Mouse (Mus musculus) liver, postnatal 0 days (tissue): Measurements from ENCODE around the gene Gnb3. TPM values are rescaled to one million over a fixed set of nuclear protein-coding genes. Genes with fewer than 3 reads are reported as not detected.
"Not testable (repeated sequence)": the region's sequence is repeated elsewhere in the genome, so short reads cannot be mapped to it uniquely, and the experiment has no call there.

Experiments used
- ATAC-seq: fragments of 200-750 bp; cut with Nextera tagmentation; 2 replicates; pipeline ENCODE4 v1.8.0; 2017; ENCODE audit warnings: mild to moderate bottlenecking, moderate library complexity
- DNase-seq: peaks from one replicate; pipeline ENCODE4 v3.0.0-alpha.2; 2016
- H3K27ac ChIP-seq: fragments of 300-500 bp; sonication (generic); 2 replicates; pipeline ENCODE4 v1.5.1; 2014; ENCODE audit warnings: antibody characterized with exemption, moderate library complexity, mild to moderate bottlenecking, low read depth
- H3K27me3 ChIP-seq: fragments of 300-500 bp; sonication (generic); 2 replicates; pipeline ENCODE4 v1.6.1; 2014; ENCODE audit warnings: low read length, control low read depth, mixed read lengths; ENCODE audit not compliant: insufficient read depth
- H3K36me3 ChIP-seq: fragments of 300-500 bp; sonication (generic); replicated peaks from 2 replicates; pipeline ENCODE4 v1.6.1; 2014; ENCODE audit warnings: mild to moderate bottlenecking, control low read depth, low read length, moderate library complexity, mixed read lengths; ENCODE audit not compliant: insufficient read depth
- H3K4me1 ChIP-seq: fragments of 300-500 bp; sonication (generic); 2 replicates; pipeline ENCODE4 v1.6.1; 2014; ENCODE audit warnings: antibody characterized with exemption, mild to moderate bottlenecking, control low read depth; ENCODE audit not compliant: insufficient read depth
- H3K4me2 ChIP-seq: fragments of 300-500 bp; sonication (generic); 2 replicates; pipeline ENCODE4 v1.6.1; 2014; ENCODE audit warnings: low read depth, mild to moderate bottlenecking, low read length, moderate library complexity, mixed read lengths
- H3K4me3 ChIP-seq: fragments of 300-500 bp; sonication (generic); 2 replicates; pipeline ENCODE4 v1.5.1; 2014; ENCODE audit warnings: low read depth, low read length
- H3K9ac ChIP-seq: fragments of 300-500 bp; sonication (generic); replicated peaks from 2 replicates; pipeline ENCODE4 v1.6.1; 2014; ENCODE audit warnings: mild to moderate bottlenecking, moderate library complexity
- H3K9me3 ChIP-seq: fragments of 300-500 bp; sonication (generic); 2 replicates; pipeline ENCODE4 v1.6.1; 2016; ENCODE audit warnings: mild to moderate bottlenecking, control low read depth, low read length, mixed read lengths
- CTCF ChIP-seq: sonication (generic); IDR thresholded peaks from 2 replicates; pipeline ENCODE4 v1.5.1; 2016; ENCODE audit warnings: antibody characterized with exemption, low read depth
- EP300 ChIP-seq: IDR thresholded peaks from 2 replicates; pipeline ENCODE4 v1.6.1; 2016; ENCODE audit warnings: antibody characterized with exemption, low read depth, mild to moderate bottlenecking
- WGBS: fragments of 180-500 bp; shearing (Covaris S2); extraction: QIAGEN DNeasy Blood & Tissue Kit; methylation state at CpG from one replicate; pipeline ENCODE4 v1.1.7; 2014; ENCODE audit not compliant: insufficient replicate concordance; 5-methylcytosine and 5-hydroxymethylcytosine counted together
- polyA plus RNA-seq: library from polyadenylated mRNA; unstranded; fragments of >200 nt; fragmentation: Nextera tagmentation; extraction: Ambion mirVana; gene quantifications from 2 replicates; pipeline ENCODE4 v1.2.1, GENCODE M21; 2015

Gene Gnb3
- polyA plus RNA-seq, 1 experiment from 2014 or later, result 0.19 TPM

DNA sequence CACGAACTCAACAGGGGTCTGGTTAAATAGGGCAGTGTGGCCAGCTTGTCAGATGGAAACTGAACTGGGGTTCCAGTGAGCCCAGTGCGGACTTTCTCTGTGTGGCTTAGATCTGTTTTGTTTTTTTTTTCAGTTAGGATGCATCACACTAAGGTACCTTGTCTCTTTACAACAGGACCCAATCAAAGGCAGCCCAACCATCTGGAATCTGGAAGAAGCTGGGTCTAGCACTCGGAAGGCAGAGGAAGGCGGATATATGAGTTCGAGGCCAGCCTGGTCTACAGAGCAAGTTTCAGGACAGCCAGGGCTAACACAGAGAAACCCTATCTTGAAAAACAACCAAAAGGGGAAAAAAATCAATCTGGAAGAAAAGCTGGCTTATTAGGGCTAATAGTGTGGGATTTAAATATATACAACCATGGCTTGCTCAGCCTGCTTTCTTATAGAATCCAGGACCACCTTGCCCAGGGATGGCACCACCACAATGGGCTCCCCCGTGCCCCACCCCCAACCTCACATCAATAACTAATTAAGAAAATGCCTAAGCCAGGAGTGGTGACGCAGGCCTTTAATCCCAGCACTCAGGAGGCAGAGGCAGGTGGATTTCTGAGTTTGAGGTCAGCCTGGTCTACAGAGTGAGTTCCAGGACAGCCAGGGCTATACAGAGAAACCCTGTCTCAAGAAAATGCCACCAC, 33.5 kb downstream of the Gnb3 start:
- Histone ChIP-seq H3K27ac (peak overlapping the region; percentile 79), H3K4me1 (peaks cover 34% of the 10 kb centered on the region), H3K36me3 (peaks cover 10% of the 10 kb centered on the region), H3K27me3 (no peaks in the 10 kb centered on the region), H3K4me3 (peak overlapping the region; percentile 50), H3K9me3 (no peaks in the 10 kb centered on the region), H3K4me2 (peak overlapping the region; percentile 73), H3K9ac (peak overlapping the region; percentile 1; the same call in 1 of the 2 replicates)
- ATAC-seq, result no peak
- no peak for DNase-seq
- no peak for TF ChIP-seq EP300
- no peak for TF ChIP-seq CTCF
- WGBS, result 77% methylated on average over 7 of the region's 7 CpGs

GRCm38 (mm10) chr6:124805341-124806321, 34.4 kb downstream of the Gnb3 start:
- Histone ChIP-seq H3K9ac (peak overlapping the region; percentile 47), H3K4me1 (peaks cover 33% of the 10 kb centered on the region), H3K27ac (peak overlapping the region; percentile 79), H3K4me3 (peak overlapping the region; percentile 50), H3K9me3 (no peaks in the 10 kb centered on the region), H3K4me2 (peak overlapping the region; percentile 73), H3K36me3 (peaks cover 6% of the 10 kb centered on the region), H3K27me3 (no peaks in the 10 kb centered on the region)
- DNase-seq, result peak; percentile 95
- TF ChIP-seq CTCF (peak; percentile 67), EP300 (no peak; the same call in 1 of the 2 replicates)
- ATAC-seq, result peak; percentile 76
- WGBS, result 3% methylated on average over 34 of the region's 34 CpGs

GRCm38 (mm10) chr6:124804341-124804740, 35.7 kb downstream of the Gnb3 start:
- no peaks in the 10 kb centered on the region for H3K36me3 ChIP-seq
- no peak overlapping the region for H3K9ac ChIP-seq
- H3K4me1 ChIP-seq, result peaks cover 22% of the 10 kb centered on the region
- no peaks in the 10 kb centered on the region for H3K9me3 ChIP-seq
- TF ChIP-seq CTCF (no peak), EP300 (no peak)
- H3K4me3 ChIP-seq, result no peak overlapping the region
- no peaks in the 10 kb centered on the region for H3K27me3 ChIP-seq
- H3K27ac ChIP-seq, result no peak overlapping the region
- H3K4me2 ChIP-seq, result no peak overlapping the region
- WGBS, result 72% methylated on average over 3 of the region's 3 CpGs
- DNase-seq (no peak), ATAC-seq (no peak)

DNA sequence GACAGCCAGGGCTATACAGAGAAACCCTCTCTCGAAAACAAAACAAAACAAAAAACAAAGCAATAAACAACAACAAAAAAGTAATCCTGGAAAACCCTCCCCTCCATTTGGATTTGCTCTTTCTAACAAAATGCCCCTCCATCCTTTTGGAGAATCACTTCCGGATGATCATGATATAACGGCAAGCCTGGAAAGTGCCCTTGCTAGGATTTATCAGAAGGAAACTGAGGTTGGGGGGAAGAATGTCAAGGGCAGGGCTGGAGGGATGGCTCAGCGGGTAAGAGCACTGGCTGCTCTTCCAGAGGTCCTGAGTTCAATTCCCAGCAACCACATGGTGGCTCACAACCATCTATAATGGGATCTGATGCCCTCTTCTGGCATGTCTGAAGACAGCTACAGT, 36.4 kb downstream of the Gnb3 start:
- not testable (repeated sequence) for H3K27ac ChIP-seq, H3K4me2 ChIP-seq, H3K9me3 ChIP-seq, ATAC-seq, H3K9ac ChIP-seq, H3K27me3 ChIP-seq, DNase-seq, H3K4me3 ChIP-seq, H3K36me3 ChIP-seq
- WGBS, result 86% methylated on average over 4 of the region's 4 CpGs
- peaks cover 22% of the 10 kb centered on the region for H3K4me1 ChIP-seq

DNA sequence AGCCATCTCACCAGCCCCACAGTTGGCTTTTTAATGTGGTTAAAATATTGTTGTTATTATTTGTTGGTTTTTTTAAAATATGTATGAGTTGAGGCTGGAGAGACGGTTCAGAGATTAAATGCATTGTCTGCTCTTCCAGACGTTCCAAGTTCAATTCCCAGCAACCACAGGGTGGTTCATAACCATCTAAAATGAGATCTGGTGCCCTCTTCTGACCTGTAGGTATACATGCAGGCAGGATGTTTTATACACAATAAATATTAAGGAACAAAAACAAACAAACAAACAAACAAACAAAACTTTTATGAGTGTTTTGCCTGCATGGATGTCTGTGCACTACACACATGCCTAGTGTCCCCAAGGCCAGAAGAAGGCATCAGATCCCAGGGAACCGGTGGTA, 37.0 kb downstream of the Gnb3 start:
- H3K4me2 ChIP-seq, result no peak overlapping the region
- ATAC-seq (no peak), DNase-seq (no peak)
- H3K9ac ChIP-seq, result no peak overlapping the region
- peaks cover 20% of the 10 kb centered on the region for H3K4me1 ChIP-seq
- TF ChIP-seq EP300, result no peak
- TF ChIP-seq CTCF, result peak; percentile 17; the same call in 1 of the 2 replicates
- H3K27ac ChIP-seq, result no peak overlapping the region
- H3K36me3 ChIP-seq, result no peaks in the 10 kb centered on the region
- H3K4me3 ChIP-seq, result no peak overlapping the region
- no peaks in the 10 kb centered on the region for H3K27me3 ChIP-seq
- H3K9me3 ChIP-seq, result no peaks in the 10 kb centered on the region
- 67% methylated on average over 3 of the region's 3 CpGs for WGBS

GRCm38 (mm10) chr6:124802400-124802799, 37.7 kb downstream of the Gnb3 start:
- H3K4me2 ChIP-seq, result peak overlapping the region; percentile 54
- H3K4me3 ChIP-seq, result 0 out of 2 replicates have a peak overlapping the region, but pooled peaks have one; percentile 14
- not testable (repeated sequence) for H3K9me3 ChIP-seq, ATAC-seq, H3K27ac ChIP-seq, H3K27me3 ChIP-seq, H3K9ac ChIP-seq, H3K36me3 ChIP-seq, DNase-seq
- WGBS, result 9% methylated on average over 6 of the region's 9 CpGs
- H3K4me1 ChIP-seq, result peaks cover 17% of the 10 kb centered on the region
